Mouse (Mus musculus) frontal cortex, postnatal 25 days (tissue): ENCODE measurements around the gene Nup43.
"Not testable (repeated sequence)": the region's sequence is repeated elsewhere in the genome, so short reads cannot be mapped to it uniquely, and the experiment has no call there.

ENCODE experiments used
- DNase-seq, 2 experiments: peaks; one replicate each; pipeline ENCODE4 v3.0.0; 2022; ENCODE audit warnings: low spot score in 2 of 2

Nup43 gene

GRCm38 (mm10) chr10:7667342-7667802 is at the start of gene Nup43:
Gene Nup43 (plus strand): TSS chr10:7667503.
- peak; percentile 74 to 84 for DNase-seq

- DNase-seq: not testable (repeated sequence)
Observed at GRCm38 (mm10) chr10:7617556-7617955, 49.7 kb upstream of the Nup43 start.

- DNase-seq: no peak
Observed at GRCm38 (mm10) chr10:7619821-7620241, 47.5 kb upstream of the Nup43 start.

- DNase-seq: no peak
Observed at GRCm38 (mm10) chr10:7620723-7621122, 46.6 kb upstream of the Nup43 start.

GRCm38 (mm10) chr10:7622378-7622777 is 44.9 kb upstream of the Nup43 start:
- DNase-seq: no peak

GRCm38 (mm10) chr10:7623861-7624518 is 43.3 kb upstream of the Nup43 start:
- DNase-seq: no peak

GRCm38 (mm10) chr10:7629092-7629491 is 38.2 kb upstream of the Nup43 start:
- DNase-seq: no peak

GRCm38 (mm10) chr10:7630286-7630685 is 37.0 kb upstream of the Nup43 start:
- no peak for DNase-seq

- no peak for DNase-seq
Observed at GRCm38 (mm10) chr10:7630951-7631720, 36.2 kb upstream of the Nup43 start.

- no peak for DNase-seq
Observed at GRCm38 (mm10) chr10:7640366-7640765, 26.9 kb upstream of the Nup43 start.

GRCm38 (mm10) chr10:7645911-7646310 is 21.4 kb upstream of the Nup43 start:
- no peak for DNase-seq

- DNase-seq: no peak
Observed at GRCm38 (mm10) chr10:7649059-7649458, 18.2 kb upstream of the Nup43 start.

- DNase-seq: no peak
Observed at GRCm38 (mm10) chr10:7651057-7651456, 16.2 kb upstream of the Nup43 start.

GRCm38 (mm10) chr10:7662471-7663141 is 4.7 kb upstream of the Nup43 start:
- no peak for DNase-seq

GRCm38 (mm10) chr10:7663159-7664026 is 3.9 kb upstream of the Nup43 start:
- peak; percentile 82 to 90 for DNase-seq

GRCm38 (mm10) chr10:7664027-7664526 is 3.2 kb upstream of the Nup43 start:
- DNase-seq: no peak

GRCm38 (mm10) chr10:7664889-7665288 is 2.4 kb upstream of the Nup43 start:
- DNase-seq: no peak

GRCm38 (mm10) chr10:7673673-7674072 is 6.4 kb downstream of the Nup43 start:
- DNase-seq: no peak

GRCm38 (mm10) chr10:7680731-7681301 is 13.5 kb downstream of the Nup43 start, which contains the start of the genes Pcmt1 and Lats1:
Gene Pcmt1 (minus strand): TSS chr10:7681136.
Gene Lats1 (plus strand): TSS chr10:7681214.
- DNase-seq: peak; percentile 73 to 74

GRCm38 (mm10) chr10:7681343-7682025 is 14.2 kb downstream of the Nup43 start:
- peak; percentile 19 to 28 for DNase-seq
